Mouse (Mus musculus) cerebellum, adult 9-11 months (tissue): ENCODE measurements around the gene Pxn.
"Not testable (repeated sequence)": the region's sequence is repeated elsewhere in the genome, so short reads cannot be mapped to it uniquely, and the experiment has no call there.

Experiments used
- DNase-seq: peaks from one replicate; pipeline ENCODE4 v3.0.0; 2022

The Pxn gene

GRCm38 (mm10) chr5:115509790-115510689, 3.6 kb downstream of the Pxn start:
- DNase-seq: peak; percentile 58

- no peak for DNase-seq
Measured at GRCm38 (mm10) chr5:115512375-115512774, 5.9 kb downstream of the Pxn start.

GRCm38 (mm10) chr5:115513246-115513645, 6.8 kb downstream of the Pxn start:
- no peak for DNase-seq

GRCm38 (mm10) chr5:115513721-115514120, 7.2 kb downstream of the Pxn start:
- DNase-seq: no peak

- DNase-seq: no peak
Measured at GRCm38 (mm10) chr5:115514346-115514745, 7.9 kb downstream of the Pxn start.

- DNase-seq: peak; percentile 61
Measured at GRCm38 (mm10) chr5:115514896-115515587, 8.6 kb downstream of the Pxn start.

- no peak for DNase-seq
Measured at GRCm38 (mm10) chr5:115516081-115516907, 9.8 kb downstream of the Pxn start.

- DNase-seq: no peak
Measured at GRCm38 (mm10) chr5:115516908-115517307, 10.4 kb downstream of the Pxn start.

GRCm38 (mm10) chr5:115517501-115517900, 11.0 kb downstream of the Pxn start:
- DNase-seq: no peak

- not testable (repeated sequence) for DNase-seq
Measured at GRCm38 (mm10) chr5:115518214-115518613, 11.7 kb downstream of the Pxn start.

- DNase-seq: peak; percentile 60
Measured at GRCm38 (mm10) chr5:115520325-115520869, 13.9 kb downstream of the Pxn start.

GRCm38 (mm10) chr5:115521553-115522461, 15.3 kb downstream of the Pxn start:
- DNase-seq: no peak

GRCm38 (mm10) chr5:115522531-115522930, 16.1 kb downstream of the Pxn start:
- DNase-seq: no peak

GRCm38 (mm10) chr5:115522981-115523499, 16.6 kb downstream of the Pxn start:
- no peak for DNase-seq

GRCm38 (mm10) chr5:115523971-115524370, 17.5 kb downstream of the Pxn start:
- no peak for DNase-seq

- no peak for DNase-seq
Measured at GRCm38 (mm10) chr5:115524471-115524870, 18.0 kb downstream of the Pxn start.

- no peak for DNase-seq
Measured at GRCm38 (mm10) chr5:115525416-115525815, 18.9 kb downstream of the Pxn start.

GRCm38 (mm10) chr5:115525943-115526342, 19.5 kb downstream of the Pxn start:
- DNase-seq: peak; percentile 60

- DNase-seq: no peak
Measured at GRCm38 (mm10) chr5:115526456-115527202, 20.2 kb downstream of the Pxn start.

- DNase-seq: no peak
Measured at GRCm38 (mm10) chr5:115528128-115528527, 21.7 kb downstream of the Pxn start.

GRCm38 (mm10) chr5:115529364-115529741, 22.9 kb downstream of the Pxn start:
- DNase-seq: peak; percentile 70
